Mouse (Mus musculus): ENCODE data around the gene Sult2a3. TPM values are rescaled to one million over a fixed set of nuclear protein-coding genes. Genes with fewer than 3 reads are reported as not detected.

Sult2a3 gene
- not detected for total RNA-seq (2023)

GRCm38 (mm10) chr7:14122944-14123343 is at the start of gene Sult2a3:
Gene Sult2a3, minus strand, starts transcription at chr7:14123044.

Other genes starting within 250 kb of the Sult2a3 start
- not detected for gene Sult2a4, start 133.4 kb downstream of the Sult2a3 start, total RNA-seq (2023)
- not detected for gene Sult2a6, start 131.8 kb upstream of the Sult2a3 start, total RNA-seq (2023)
- gene Obox8, start 210.5 kb upstream of the Sult2a3 start, total RNA-seq (2023), result not detected